Mouse (Mus musculus) mouse embryonic stem cell (cell line): ENCODE measurements around the gene Kctd13.

Experiments
- in situ Hi-C, 2 experiments: fragments of 300-500 bp; cut with MboI; formaldehyde crosslinking; loops; 1 replicate in 1 of 2; 3 replicates in 1 of 2; pipeline ENCODE4 v1.14.3; 2019 to 2020; ENCODE audit warnings: low sequenced_read_pairs in 2 of 2, low pct_unique_long_range_greater_than_20kb in 1 of 2, mixed read lengths in 1 of 2; ENCODE audit not compliant: unreplicated experiment in 1 of 2

Gene Kctd13

GRCm38 (mm10) chr7:126929046-126929445 lies 367 bp downstream of the Kctd13 start:
- in situ Hi-C loops, result no loop called here

GRCm38 (mm10) chr7:126932652-126933051 lies 4.0 kb downstream of the Kctd13 start:
- in situ Hi-C loops, result no loop called here

- in situ Hi-C loops, result no loop called here
Observed at GRCm38 (mm10) chr7:126941171-126941570, 12.5 kb downstream of the Kctd13 start.

- in situ Hi-C loops, result no loop called here
Observed at GRCm38 (mm10) chr7:126941801-126942200, 13.1 kb downstream of the Kctd13 start.

- in situ Hi-C loops, result no loop called here
Observed at GRCm38 (mm10) chr7:126946530-126946929, 17.9 kb downstream of the Kctd13 start.

GRCm38 (mm10) chr7:126948626-126949025 lies 19.9 kb downstream of the Kctd13 start:
- in situ Hi-C loops, result no loop called here

GRCm38 (mm10) chr7:126949403-126949792 lies 20.7 kb downstream of the Kctd13 start, which contains the start of gene Asphd1:
TSS of gene Asphd1 (minus strand) at chr7:126949582.
- in situ Hi-C loops, result no loop called here

GRCm38 (mm10) chr7:126949793-126950646 lies 21.3 kb downstream of the Kctd13 start, which contains the start of gene Sez6l2:
TSS of gene Sez6l2 (plus strand) at chr7:126950563.
- in situ Hi-C loops, result loop anchor here in 1 of 2 experiments (25.0 kb wide), 1 partner anchor 113 kb away; the partner anchor contains the start of genes 4930451I11Rik and Doc2a

GRCm38 (mm10) chr7:126950647-126951615 lies 22.3 kb downstream of the Kctd13 start:
- in situ Hi-C loops, result loop anchor here in 1 of 2 experiments (25.0 kb wide), 1 partner anchor 114 kb away; the partner anchor contains the start of genes 4930451I11Rik and Doc2a

- in situ Hi-C loops, result loop anchor here in 1 of 2 experiments (25.0 kb wide), 1 partner anchor 114 kb away; the partner anchor contains the start of genes 4930451I11Rik and Doc2a
Observed at GRCm38 (mm10) chr7:126951741-126952140, 23.1 kb downstream of the Kctd13 start.

- in situ Hi-C loops, result loop anchor here in 1 of 2 experiments (25.0 kb wide), 1 partner anchor 115 kb away; the partner anchor contains the start of genes 4930451I11Rik and Doc2a
Observed at GRCm38 (mm10) chr7:126952646-126953045, 24.0 kb downstream of the Kctd13 start.

GRCm38 (mm10) chr7:126955125-126955524 lies 26.4 kb downstream of the Kctd13 start:
- in situ Hi-C loops, result loop anchor here in 1 of 2 experiments (25.0 kb wide), 1 partner anchor 118 kb away; the partner anchor contains the start of genes 4930451I11Rik and Doc2a

- in situ Hi-C loops, result loop anchor here in 1 of 2 experiments (25.0 kb wide), 1 partner anchor 122 kb away; the partner anchor contains the start of genes 4930451I11Rik and Doc2a
Observed at GRCm38 (mm10) chr7:126959780-126960179, 31.1 kb downstream of the Kctd13 start.

GRCm38 (mm10) chr7:126961095-126961494 lies 32.4 kb downstream of the Kctd13 start:
- in situ Hi-C loops, result loop anchor here in 1 of 2 experiments (25.0 kb wide), 1 partner anchor 124 kb away; the partner anchor contains the start of genes 4930451I11Rik and Doc2a

- in situ Hi-C loops, result loop anchor here in 1 of 2 experiments (25.0 kb wide), 1 partner anchor 125 kb away; the partner anchor contains the start of genes 4930451I11Rik and Doc2a
Observed at GRCm38 (mm10) chr7:126961965-126962364, 33.3 kb downstream of the Kctd13 start.

- in situ Hi-C loops, result loop anchor here in 1 of 2 experiments (25.0 kb wide), 1 partner anchor 126 kb away; the partner anchor contains the start of genes 4930451I11Rik and Doc2a
Observed at GRCm38 (mm10) chr7:126963548-126964286, 35.0 kb downstream of the Kctd13 start.

GRCm38 (mm10) chr7:126965568-126965967 lies 36.9 kb downstream of the Kctd13 start:
- in situ Hi-C loops, result loop anchor here in 1 of 2 experiments (25.0 kb wide), 1 partner anchor 128 kb away; the partner anchor contains the start of genes 4930451I11Rik and Doc2a
